Mouse (Mus musculus): ENCODE measurements around the gene Rgsl1. TPM values are rescaled to one million over a fixed set of nuclear protein-coding genes. Genes with fewer than 3 reads are reported as not detected.
"Not testable (repeated sequence)": the region's sequence is repeated elsewhere in the genome, so short reads cannot be mapped to it uniquely, and the experiment has no call there.

Rgsl1 gene
- polyA plus RNA-seq, 1 experiment from 2014 or later, result not detected

- H3K27me3 ChIP-seq (ENCODE audit: insufficient read depth, poor library complexity, severe bottlenecking), result no peaks in the 10 kb centered on the region
- DNase-seq (ENCODE audit: low spot score), result no peak
- H3K27ac ChIP-seq, result no peak overlapping the region
- 83% methylated on average over 10 of the region's 10 CpGs for WGBS
- H3K9me3 ChIP-seq, result no peaks in the 10 kb centered on the region
- no peaks in the 10 kb centered on the region for H3K4me1 ChIP-seq (replicated peaks)
- H3K36me3 ChIP-seq, result no peaks in the 10 kb centered on the region
- no peak overlapping the region for H3K4me3 ChIP-seq
Measured at GRCm38 (mm10) chr1:153769998-153770775, 73.8 kb downstream of the Rgsl1 start.

GRCm38 (mm10) chr1:153769571-153769970 lies 74.4 kb downstream of the Rgsl1 start:
- 67% methylated on average over 6 of the region's 6 CpGs for WGBS
- not testable (repeated sequence) for H3K9me3 ChIP-seq; H3K36me3 ChIP-seq; H3K4me3 ChIP-seq; DNase-seq (ENCODE audit: low spot score); H3K4me1 ChIP-seq (replicated peaks); H3K27ac ChIP-seq; H3K27me3 ChIP-seq (ENCODE audit: insufficient read depth, poor library complexity, severe bottlenecking)

- H3K27ac ChIP-seq, result no peak overlapping the region
- H3K4me1 ChIP-seq (replicated peaks), result no peaks in the 10 kb centered on the region
- H3K27me3 ChIP-seq (ENCODE audit: insufficient read depth, poor library complexity, severe bottlenecking), result no peaks in the 10 kb centered on the region
- no peak for DNase-seq (ENCODE audit: low spot score)
- H3K9me3 ChIP-seq, result no peaks in the 10 kb centered on the region
- WGBS, result 90% methylated on average over 5 of the region's 5 CpGs
- H3K36me3 ChIP-seq, result no peaks in the 10 kb centered on the region
- H3K4me3 ChIP-seq, result no peak overlapping the region
Measured at GRCm38 (mm10) chr1:153768465-153768864, 75.5 kb downstream of the Rgsl1 start.

DNA sequence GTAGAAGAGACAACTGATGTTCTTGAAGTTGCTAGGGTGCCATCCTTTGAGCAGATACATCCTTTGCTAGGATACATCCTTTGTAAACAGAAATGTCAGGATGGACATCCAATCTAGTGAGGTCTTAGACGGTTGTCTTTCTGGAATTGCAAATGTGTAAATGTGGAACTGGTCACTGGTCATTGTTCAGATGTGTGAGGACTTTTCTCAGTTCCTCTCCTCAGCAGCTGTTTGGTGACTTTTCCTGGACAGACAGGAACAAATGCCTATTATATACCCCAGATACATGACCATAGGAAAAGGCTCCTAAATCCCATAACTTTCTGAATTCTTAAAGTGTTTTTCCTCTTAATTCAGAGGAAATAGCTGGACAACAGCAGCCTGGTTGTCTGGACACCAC lies 76.7 kb downstream of the Rgsl1 start:
- H3K27ac ChIP-seq, result no peak overlapping the region
- H3K27me3 ChIP-seq (ENCODE audit: insufficient read depth, poor library complexity, severe bottlenecking), result no peaks in the 10 kb centered on the region
- H3K4me3 ChIP-seq, result no peak overlapping the region
- DNase-seq (ENCODE audit: low spot score), result no peak
- no peaks in the 10 kb centered on the region for H3K4me1 ChIP-seq (replicated peaks)
- 95% methylated on average over 1 of the region's 1 CpGs for WGBS
- peaks cover 3% of the 10 kb centered on the region; the same call in 1 of the 2 replicates for H3K36me3 ChIP-seq
- H3K9me3 ChIP-seq, result no peaks in the 10 kb centered on the region

- Histone ChIP-seq H3K9me3 (no peaks in the 10 kb centered on the region), H3K36me3 (peaks cover 12% of the 10 kb centered on the region; the same call in 1 of the 2 replicates), H3K27me3 (ENCODE audit: insufficient read depth, poor library complexity, severe bottlenecking) (no peaks in the 10 kb centered on the region), H3K4me1 (replicated peaks) (no peaks in the 10 kb centered on the region), H3K27ac (no peak overlapping the region), H3K4me3 (no peak overlapping the region)
- DNase-seq (ENCODE audit: low spot score), result no peak
- WGBS, result 51% methylated on average over 8 of the region's 8 CpGs
Measured at GRCm38 (mm10) chr1:153766298-153766697, 77.6 kb downstream of the Rgsl1 start.

GRCm38 (mm10) chr1:153764136-153764535 lies 79.8 kb downstream of the Rgsl1 start:
- Histone ChIP-seq H3K27me3 (ENCODE audit: insufficient read depth, poor library complexity, severe bottlenecking) (no peaks in the 10 kb centered on the region), H3K9me3 (no peaks in the 10 kb centered on the region), H3K4me3 (no peak overlapping the region), H3K4me1 (replicated peaks) (no peaks in the 10 kb centered on the region), H3K36me3 (peaks cover 27% of the 10 kb centered on the region; the same call in 1 of the 2 replicates), H3K27ac (no peak overlapping the region)
- WGBS, result 90% methylated on average over 11 of the region's 11 CpGs
- no peak for DNase-seq (ENCODE audit: low spot score)

DNA sequence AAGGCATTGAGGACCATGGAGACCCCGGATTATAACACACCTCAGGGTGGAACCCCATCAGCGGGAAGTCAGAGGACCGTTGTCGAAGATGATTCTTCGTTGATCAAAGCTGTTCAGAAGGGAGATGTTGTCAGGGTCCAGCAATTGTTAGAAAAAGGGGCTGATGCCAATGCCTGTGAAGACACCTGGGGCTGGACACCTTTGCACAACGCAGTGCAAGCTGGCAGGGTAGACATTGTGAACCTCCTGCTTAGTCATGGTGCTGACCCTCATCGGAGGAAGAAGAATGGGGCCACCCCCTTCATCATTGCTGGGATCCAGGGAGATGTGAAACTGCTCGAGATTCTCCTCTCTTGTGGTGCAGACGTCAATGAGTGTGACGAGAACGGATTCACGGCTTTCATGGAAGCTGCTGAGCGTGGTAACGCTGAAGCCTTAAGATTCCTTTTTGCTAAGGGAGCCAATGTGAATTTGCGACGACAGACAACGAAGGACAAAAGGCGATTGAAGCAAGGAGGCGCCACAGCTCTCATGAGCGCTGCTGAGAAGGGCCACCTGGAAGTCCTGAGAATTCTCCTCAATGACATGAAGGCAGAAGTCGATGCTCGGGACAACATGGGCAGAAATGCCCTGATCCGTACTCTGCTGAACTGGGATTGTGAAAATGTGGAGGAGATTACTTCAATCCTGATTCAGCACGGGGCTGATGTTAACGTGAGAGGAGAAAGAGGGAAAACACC lies 90.0 kb downstream of the Rgsl1 start:
- WGBS, result 77% methylated on average over 25 of the region's 25 CpGs
- Histone ChIP-seq H3K4me1 (replicated peaks) (peaks cover 27% of the 10 kb centered on the region), H3K27ac (no peak overlapping the region), H3K9me3 (no peaks in the 10 kb centered on the region), H3K4me3 (no peak overlapping the region), H3K36me3 (peaks cover 34% of the 10 kb centered on the region), H3K27me3 (ENCODE audit: insufficient read depth, poor library complexity, severe bottlenecking) (0 out of 2 replicates have a peak, but pooled peaks cover 3% of the 10 kb centered on the region)
- no peak for DNase-seq (ENCODE audit: low spot score)

DNA sequence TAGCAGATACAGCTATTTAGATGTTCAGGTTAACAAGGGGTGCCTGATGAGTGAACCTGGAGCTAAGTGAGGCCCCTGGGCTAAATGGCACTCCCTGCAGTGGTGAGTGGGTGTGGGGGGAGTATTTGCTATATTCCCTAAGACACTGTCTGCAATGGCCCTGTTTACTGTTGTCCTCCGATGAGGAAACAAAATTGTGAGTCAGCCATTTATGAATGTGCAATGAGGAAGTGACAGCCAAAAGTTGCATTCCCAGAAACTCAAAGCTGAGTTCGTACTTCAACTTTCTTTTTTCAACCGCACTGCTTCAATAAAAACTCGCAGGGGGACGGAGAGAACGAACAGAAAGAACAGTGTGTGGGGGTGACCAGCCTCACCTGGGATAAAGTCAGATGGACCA lies 91.4 kb downstream of the Rgsl1 start:
- 89% methylated on average over 6 of the region's 6 CpGs for WGBS
- H3K27ac ChIP-seq, result no peak overlapping the region
- DNase-seq (ENCODE audit: low spot score), result no peak

DNA sequence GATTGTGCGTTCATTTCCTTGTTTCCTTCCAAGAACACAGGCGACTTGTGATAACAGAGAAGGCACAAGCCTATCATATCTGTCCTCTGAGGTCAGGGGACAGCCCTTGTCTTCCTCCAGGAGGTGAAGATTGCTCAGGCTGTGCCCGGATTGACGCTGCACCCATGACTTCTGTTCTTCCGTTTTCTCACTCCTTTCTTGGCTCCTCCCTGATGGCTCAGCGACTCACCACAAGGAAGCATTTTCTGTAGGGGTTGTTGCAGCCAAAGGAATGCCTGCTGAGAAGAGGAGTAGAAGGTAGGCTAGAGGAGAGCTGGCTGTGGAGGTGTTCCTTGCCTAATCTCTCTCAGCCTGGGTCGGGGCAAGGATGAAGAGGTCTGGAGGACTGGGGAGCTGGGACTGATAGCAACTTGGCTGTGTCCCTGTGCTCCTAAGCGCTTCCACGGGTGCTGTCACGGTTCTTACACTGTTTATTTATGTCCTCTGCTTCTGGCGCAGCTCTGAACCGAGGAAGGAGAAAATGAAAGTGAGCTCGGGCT lies 92.1 kb downstream of the Rgsl1 start:
- no peaks in the 10 kb centered on the region for H3K9me3 ChIP-seq
- no peak overlapping the region for H3K4me3 ChIP-seq
- H3K4me1 ChIP-seq (replicated peaks), result peaks cover 36% of the 10 kb centered on the region
- DNase-seq (ENCODE audit: low spot score), result no peak
- peaks cover 11% of the 10 kb centered on the region; the same call in 1 of the 2 replicates for H3K27me3 ChIP-seq (ENCODE audit: insufficient read depth, poor library complexity, severe bottlenecking)
- H3K27ac ChIP-seq, result no peak overlapping the region
- H3K36me3 ChIP-seq, result peaks cover 24% of the 10 kb centered on the region
- 62% methylated on average over 13 of the region's 13 CpGs for WGBS

More for the DNA sequence above, 91.4 kb downstream of the Rgsl1 start:
- Histone ChIP-seq H3K4me3 (no peak overlapping the region), H3K27me3 (ENCODE audit: insufficient read depth, poor library complexity, severe bottlenecking) (peaks cover 8% of the 10 kb centered on the region; the same call in 1 of the 2 replicates), H3K4me1 (replicated peaks) (peaks cover 36% of the 10 kb centered on the region), H3K36me3 (peaks cover 24% of the 10 kb centered on the region), H3K9me3 (no peaks in the 10 kb centered on the region)

DNA sequence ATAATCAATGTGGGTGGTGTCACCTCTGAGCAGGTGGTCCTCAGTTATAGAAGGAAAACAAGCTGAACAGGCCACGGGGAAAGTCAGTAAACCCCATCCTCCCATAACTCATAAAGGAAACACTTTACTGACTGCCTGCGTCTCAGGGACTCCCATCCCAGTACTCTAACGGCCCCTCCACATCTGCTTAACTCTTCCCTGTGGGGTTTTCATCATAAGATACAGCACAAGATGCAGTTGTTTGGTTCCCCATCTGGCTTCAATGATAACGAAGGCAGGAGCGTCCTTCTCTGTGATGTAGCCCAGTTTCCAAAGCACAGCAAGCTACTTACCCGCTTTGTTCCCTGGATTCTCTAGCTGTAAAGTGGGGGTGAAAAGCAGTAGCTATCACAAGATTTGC lies 93.9 kb downstream of the Rgsl1 start:
- peaks cover 16% of the 10 kb centered on the region for H3K36me3 ChIP-seq
- H3K27me3 ChIP-seq (ENCODE audit: insufficient read depth, poor library complexity, severe bottlenecking), result peaks cover 16% of the 10 kb centered on the region
- peak overlapping the region; percentile 94 for H3K27ac ChIP-seq

DNA sequence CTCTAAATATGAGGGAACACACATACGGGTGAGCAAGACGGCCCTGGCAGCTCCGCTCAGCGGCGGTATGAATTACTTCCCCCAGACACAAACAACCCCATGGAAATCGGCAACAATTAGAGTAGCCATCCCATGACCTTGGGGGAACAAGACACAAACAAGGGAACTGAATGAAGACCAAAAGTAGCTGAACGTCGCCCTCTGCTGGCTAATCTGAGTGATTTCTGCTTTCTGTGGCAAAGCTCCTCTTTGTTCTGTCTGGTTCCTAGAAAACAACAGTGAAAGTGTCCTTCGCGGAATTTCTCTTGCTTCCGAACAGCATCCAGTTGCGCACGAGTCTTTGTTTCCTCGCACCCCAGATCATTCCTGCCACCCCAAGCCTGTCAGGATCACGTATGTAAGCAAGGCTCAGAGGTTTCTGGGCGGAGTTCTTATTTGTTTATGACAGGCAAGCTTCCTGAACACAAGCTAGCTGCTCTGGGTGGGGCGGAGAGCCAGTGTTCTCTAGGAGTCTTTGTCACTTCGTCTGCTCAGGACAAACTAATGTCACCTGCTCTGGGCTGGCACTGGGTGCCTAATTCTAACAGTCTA lies 94.6 kb downstream of the Rgsl1 start, which contains the start of gene Rnasel:
Gene Rnasel (plus strand): TSS at position 216 of the 591 bp plus-strand sequence.
- Histone ChIP-seq H3K4me1 (replicated peaks) (peaks cover 51% of the 10 kb centered on the region), H3K4me3 (peak within 1 kb of the TSS; percentile 53), H3K27me3 (ENCODE audit: insufficient read depth, poor library complexity, severe bottlenecking) (peaks cover 16% of the 10 kb centered on the region), H3K27ac (peak within 1 kb of the TSS; percentile 94), H3K36me3 (peaks cover 13% of the 10 kb centered on the region), H3K9me3 (no peaks in the 10 kb centered on the region)
- WGBS, result 6% methylated on average over 18 of the region's 18 CpGs
- DNase-seq (ENCODE audit: low spot score), result peak; percentile 84

More for the DNA sequence above, 93.9 kb downstream of the Rgsl1 start:
- H3K9me3 ChIP-seq, result no peaks in the 10 kb centered on the region
- WGBS, result 75% methylated on average over 6 of the region's 6 CpGs
- H3K4me1 ChIP-seq (replicated peaks), result peaks cover 44% of the 10 kb centered on the region
- H3K4me3 ChIP-seq, result peak overlapping the region; percentile 53
- no peak for DNase-seq (ENCODE audit: low spot score)

DNA sequence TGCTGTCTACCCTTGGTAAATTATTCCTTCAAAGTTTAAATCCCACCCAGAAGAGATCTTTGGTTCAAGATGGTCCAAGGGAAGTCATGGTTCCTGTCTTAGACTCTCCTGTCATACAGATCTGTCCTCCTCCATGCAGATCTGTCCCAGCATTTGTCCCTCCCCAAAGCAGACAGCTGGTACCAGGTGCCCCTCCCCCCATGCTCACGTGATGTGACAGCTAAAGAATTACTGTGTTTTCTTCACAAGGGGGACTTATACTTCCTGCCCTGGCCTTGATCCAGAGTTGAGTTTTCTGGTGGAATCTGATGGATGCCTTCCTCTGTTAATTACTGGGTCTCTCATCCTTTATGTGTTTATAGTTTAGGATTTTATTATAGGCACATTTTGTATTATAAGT lies 95.4 kb downstream of the Rgsl1 start:
- Histone ChIP-seq H3K36me3 (peaks cover 13% of the 10 kb centered on the region), H3K27me3 (ENCODE audit: insufficient read depth, poor library complexity, severe bottlenecking) (peaks cover 16% of the 10 kb centered on the region), H3K9me3 (no peaks in the 10 kb centered on the region), H3K4me1 (replicated peaks) (peaks cover 59% of the 10 kb centered on the region), H3K4me3 (peak overlapping the region; percentile 53; the same call in 1 of the 2 replicates), H3K27ac (peak overlapping the region; percentile 94)
- 6% methylated on average over 1 of the region's 1 CpGs for WGBS
- DNase-seq (ENCODE audit: low spot score), result peak; percentile 52
